Mouse (Mus musculus) c-Kit-positive CD71-positive TER-119-negative erythroid progenitor cells, embryonic 14.5 days (primary cell): ENCODE measurements around the gene Tspoap1.

Experiments
- DNase-seq: peaks from one replicate; pipeline ENCODE4 v3.0.0-alpha.2; 2013; ENCODE audit warnings: low read depth

Tspoap1 gene

DNA sequence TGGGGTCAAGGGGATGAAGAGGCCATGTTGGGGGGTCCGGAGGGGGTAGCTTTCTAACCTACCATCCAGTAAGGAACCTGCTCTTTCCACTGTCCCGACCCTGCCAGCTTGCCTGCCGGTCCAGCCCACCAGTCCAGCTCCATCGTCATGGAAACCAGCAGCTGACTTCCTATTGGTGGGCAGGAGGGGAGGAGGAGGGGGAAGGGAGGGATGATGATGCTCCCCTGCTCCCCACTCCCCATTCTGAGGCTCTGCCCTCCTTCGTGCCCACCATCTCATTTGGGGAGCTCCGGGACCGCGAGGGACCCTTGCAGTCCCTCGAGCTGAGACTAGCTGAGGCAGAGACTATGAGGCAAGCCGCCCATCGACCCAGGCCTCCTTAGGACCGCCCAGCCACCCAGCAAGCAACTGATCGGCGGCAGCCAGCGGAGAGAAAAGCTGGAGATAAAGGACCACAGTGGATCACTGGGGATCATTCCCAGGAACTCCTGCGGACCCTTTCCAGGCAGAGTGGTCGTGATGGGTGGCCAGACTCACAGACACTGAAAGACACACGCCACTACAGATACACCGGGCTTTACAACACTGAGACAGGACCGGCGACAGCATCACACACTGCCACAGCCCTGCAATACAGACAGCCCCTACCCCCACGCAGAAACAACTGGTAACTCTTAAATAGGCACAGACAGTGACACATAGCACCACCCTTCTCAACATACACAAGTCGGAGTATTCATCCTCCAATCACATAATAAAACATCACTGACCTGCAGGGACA, at the start of gene Tspoap1:
Gene Tspoap1 (plus strand): TSS at position 241 of the 781 bp plus-strand sequence.
- DNase-seq, result no peak

DNA sequence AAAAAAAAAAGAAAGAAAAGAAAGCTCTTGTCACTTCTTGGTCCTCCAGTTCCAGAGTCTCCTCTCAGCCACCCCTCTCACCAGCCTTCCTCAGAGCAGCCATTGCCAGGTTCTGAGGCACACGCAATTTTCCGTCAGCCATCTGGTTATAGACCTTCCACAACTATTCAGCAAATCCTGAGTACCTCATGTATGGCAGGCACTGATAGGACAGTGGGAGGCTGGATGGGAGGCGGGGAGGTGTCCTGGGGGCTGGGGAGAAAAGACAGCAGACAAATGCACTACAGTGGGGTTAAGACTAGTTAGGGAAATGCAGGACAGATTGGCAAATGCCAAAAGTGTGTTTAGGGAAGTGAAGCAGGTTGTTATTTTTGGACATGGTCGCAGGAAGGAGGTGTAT, 48.2 kb upstream of the Tspoap1 start:
- no peak for DNase-seq

DNA sequence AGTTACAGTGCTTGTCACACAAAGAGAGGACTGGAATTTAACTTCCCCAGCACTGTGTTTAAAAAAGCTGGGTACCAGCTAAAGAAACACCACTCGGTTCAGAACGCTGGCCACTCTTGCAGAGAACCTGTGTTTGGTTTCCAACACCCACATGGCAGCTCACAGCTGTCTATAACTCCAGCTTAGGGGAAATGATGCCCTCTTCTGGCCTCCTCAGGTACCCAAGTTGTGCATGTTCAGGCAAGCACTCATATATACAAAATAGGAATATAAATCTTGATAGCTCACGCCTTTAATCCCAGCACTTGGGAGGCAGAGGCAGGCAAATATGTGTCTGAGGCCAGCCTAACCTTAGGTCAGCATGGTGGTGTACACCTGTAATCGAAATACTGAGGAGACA, 44.3 kb upstream of the Tspoap1 start:
- no peak for DNase-seq

DNA sequence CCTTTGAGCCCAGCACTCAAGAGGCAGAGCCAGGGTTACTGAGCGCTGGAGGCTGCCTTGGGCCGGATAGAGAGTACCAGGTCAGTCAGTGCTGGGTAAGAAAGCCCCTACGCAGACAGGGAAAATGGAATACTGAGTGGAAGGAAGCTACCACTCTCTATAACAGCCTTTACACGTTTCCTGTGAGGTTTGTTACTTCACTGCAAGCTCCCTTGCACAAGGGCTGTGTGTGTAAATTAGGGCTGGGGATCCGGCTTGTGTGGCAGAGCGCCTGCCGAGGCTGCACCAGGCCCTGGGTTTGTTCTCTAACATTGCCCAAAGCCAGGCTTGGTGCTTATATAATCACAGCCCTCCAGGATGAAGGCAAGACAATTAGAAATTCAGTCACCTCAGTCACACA, 40.8 kb upstream of the Tspoap1 start:
- DNase-seq, result no peak

DNA sequence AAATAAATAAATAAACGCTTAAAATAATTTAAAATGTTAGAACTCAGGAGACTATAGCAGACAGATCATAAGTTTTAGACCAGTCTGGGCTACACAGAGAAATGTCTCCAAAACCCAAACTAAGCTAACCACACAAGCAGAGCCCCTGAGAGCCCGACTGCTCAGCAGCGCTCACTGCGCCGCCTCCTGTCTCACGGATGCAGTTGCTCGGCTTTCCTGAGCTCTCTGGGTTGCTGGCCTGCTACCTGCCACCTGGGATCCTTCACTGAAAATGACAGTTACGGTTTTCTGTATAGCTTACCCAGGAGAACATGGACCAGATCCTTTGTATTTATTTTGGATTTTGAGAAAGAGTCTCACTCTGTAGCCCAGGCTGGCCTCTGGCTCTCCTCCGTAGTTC, 40.0 kb upstream of the Tspoap1 start:
- DNase-seq, result no peak

DNA sequence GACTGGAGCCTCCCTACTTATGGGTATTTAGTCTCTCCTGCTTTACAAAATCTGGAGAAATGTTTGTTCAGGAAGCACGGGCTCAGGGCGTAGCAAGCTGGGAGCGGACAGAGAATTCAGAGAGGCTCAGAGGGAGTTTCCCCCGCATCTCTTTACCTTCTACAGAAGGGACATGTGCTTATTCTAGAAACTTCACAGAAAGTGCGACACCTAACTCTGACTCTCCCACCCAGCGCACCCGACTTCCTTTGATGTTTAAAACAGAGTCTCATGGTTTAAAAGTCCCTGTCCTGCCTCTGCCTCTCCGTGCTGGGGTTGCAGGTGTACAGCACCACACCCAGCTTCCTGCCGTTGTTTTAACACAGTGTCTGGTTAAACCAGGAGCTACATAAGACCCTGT, 39.5 kb upstream of the Tspoap1 start:
- DNase-seq, result no peak

DNA sequence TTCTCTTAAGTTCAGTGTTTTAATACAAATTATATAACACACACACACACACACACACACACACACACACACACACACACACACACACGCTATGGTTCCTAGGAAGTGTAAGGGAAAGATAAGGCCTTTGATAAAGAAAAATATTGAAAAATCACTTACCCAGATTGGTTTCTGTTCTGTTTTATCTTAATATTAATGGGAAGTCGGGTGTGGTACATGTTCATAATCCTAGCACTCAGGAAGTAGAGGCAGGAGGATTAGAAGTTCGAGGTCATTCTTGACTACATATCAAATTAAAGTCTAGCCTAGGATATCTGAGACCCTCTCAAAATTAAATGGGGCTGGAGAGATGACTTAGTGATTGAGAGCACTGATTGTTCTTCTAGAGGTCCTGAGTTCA, 38.2 kb upstream of the Tspoap1 start:
- DNase-seq, result no peak

DNA sequence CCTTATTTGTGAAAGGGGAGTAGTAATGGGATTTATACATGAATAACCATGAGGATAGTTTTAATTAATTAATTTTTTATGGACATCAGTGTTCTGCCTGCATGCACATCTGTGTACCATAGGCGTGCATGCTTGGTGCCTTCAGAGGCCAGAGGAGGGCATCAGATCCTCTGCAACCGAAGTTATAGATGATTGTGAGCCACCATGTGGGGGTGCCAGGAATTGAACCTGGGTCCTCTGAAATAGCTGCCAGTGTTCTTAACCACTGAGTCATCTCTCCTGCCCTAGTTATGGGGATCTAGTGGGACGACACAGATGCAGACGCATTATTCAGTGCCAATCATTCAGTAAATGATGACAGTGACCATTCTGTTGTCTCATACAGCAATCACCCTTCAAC, 37.5 kb upstream of the Tspoap1 start:
- DNase-seq, result no peak

DNA sequence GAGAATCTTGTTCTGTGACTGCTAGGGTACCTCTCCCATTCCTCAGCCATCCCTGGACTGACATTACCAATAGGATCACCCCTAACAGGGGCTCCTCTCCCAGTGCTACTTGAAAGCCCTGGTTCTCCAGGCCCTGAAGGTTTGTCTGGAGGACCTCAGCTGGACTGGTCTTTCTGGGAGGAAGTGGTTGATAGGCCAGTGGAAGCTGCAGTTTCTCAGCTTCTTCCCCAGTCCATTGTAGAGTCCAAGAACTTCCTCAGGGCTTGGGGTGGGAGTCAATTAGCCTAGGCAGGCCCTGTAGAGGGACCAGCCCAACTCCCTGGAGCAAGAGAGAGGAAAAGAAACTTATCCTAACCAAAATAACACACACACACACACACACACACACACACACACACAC, 34.8 kb upstream of the Tspoap1 start:
- no peak for DNase-seq

DNA sequence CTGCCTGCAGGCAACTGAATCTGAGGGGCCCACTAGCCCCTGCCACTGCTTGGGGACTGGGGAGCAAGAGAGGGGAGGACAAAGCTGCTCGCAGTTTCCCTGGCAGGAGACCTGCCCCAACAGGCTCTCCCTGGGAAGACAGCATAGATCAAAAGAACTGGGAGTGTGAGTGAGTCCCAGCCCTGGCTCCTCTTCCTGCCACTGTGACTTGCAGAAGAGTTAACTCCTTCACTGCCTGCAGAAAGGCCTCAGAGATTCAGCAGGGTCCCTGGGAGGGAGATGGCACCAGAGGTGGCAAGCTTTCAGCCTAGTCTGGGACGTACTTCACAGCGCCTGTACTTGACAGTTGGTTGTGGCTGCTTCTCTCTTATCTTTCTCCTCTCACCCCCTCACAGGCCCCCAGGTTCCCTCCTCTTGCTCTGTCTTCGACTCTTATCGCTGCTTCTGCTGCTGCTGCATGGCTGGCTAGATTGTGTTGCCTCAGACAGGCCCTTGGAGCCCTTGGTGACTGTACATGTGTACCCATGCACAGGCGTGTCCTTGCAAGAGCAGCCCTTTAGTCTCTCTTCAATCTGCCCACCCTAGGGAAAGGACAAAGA, 34.3 kb upstream of the Tspoap1 start:
- peak; percentile 93 for DNase-seq

DNA sequence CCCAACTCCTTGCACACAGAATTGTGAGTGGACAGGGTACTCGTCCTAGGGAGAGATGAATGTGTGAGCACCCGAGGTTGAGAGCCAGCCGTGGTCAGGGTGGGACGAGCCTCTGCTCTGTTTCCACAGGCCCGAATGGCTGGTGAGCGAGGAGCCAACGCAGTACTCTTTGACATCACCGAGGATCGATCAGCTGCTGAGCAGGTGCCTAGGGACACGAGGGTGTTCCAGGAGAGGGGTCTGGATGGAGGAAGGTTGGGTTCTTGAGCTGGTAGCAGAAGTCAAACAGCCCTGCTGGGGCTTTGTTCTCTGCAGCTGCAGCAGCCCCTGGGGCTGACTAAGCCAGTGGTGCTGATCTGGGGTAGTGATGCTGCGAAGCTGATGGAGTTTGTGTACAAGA, 33.3 kb upstream of the Tspoap1 start:
- DNase-seq, result no peak

DNA sequence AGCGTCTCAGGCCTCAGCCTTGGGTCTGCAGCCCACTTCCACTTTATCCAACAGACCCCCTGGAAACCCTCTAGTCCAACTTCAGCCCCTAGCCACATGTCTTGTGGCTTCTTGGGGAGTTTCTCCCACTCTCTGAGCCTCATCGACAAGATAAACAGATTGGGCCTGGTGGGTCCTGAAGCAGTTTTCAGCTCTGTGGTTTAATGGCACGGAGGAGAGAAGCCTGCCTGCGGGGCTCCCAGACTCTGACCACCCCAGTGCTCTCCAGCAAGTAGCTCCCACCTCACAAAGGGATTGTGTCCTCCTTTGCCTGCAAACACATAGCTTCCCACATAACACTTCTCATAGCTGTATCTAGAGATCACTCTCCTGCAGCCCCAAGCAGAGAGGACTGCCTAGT, 32.9 kb upstream of the Tspoap1 start:
- DNase-seq, result no peak

DNA sequence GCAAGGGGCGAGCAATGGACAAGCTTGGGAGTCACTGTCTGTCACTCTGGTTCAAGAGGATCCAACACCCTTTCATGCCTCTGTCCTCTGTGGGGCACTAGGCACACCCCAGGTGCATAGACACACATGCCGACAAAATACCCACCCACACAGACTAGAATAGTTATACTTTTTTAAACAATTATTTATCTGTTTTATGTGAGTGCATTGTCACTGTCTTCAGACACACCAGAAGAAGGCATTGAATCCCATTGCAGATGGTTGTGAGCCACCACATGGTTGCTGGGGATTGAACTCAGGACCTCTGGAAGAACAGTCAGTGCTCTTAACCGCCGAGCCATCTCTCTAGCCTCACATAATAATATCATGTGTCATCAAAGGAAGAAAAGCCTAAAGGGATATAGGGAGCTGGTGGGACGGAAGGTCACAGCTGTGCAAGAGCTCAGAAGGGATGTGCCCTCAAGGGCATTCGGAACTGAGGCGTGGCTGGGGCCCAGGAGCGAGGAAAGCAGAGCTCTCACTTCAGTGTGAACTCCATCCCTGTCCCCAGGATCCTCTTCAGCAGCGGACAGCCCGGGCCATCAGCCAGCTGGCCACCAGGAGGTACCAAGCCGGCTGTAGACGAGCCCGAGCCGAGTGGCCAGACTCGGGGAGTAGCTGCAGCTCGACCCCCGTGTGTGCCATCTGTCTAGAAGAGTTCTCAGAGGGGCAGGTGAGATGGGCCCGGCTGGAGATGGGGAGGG, 31.3 kb upstream of the Tspoap1 start:
- no peak for DNase-seq

DNA sequence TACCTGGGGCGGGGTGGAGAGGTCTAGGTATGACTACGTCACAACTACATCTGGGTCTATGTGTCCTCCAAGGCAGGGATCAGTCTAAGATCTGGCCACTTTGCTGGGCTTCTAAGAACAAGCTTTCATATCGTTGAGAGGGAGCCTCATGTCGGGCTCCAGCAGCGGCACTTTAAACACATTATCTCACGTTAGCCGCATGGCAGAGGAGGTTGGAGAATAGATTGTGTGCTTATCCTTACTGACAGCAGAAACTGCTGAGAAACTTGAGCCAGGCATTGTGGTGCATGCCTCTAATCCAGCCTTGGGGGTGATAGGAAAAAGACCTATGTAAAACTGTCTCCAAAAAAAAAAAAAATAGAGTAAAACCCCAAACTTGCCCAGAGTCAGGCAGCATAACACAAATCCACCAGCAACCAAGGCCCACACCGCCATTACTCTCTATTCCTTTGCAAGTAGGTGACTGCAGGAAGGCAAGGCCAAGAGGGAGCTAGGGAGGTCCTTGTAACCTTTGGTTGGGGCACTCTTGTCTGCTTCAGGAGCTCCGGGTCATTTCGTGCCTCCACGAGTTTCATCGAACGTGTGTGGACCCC, 30.7 kb upstream of the Tspoap1 start:
- DNase-seq, result peak; percentile 80

DNA sequence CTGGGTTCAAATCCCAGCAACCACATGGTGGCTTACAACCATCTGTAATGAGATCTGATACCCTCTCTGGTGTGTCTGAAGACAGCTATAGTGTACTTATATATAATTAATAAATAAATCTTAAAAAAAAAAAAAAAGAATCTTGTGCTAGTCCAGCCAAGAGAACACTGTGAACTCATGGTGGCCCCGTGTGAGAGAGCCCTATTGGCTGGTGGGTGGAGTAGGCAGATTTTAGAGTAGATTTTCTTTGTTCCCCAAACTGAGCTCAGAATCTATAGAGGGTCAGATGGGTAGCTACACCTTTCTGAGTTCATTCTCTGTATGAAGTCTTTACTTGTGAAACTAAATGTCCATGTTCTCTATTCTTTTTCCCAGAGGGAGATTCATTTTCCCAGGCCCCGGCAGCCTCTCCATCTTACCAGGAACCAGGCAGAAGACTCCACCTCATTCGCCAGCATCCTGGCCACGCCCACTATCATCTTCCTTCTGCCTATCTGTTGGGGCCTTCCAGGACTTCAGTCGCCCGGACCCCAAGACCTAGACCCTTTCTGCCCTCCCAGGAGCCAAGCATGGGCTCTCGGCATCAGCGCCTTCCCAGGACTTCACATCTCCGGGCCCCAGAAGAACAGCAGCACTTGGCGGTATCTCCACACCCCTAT, 29.6 kb upstream of the Tspoap1 start:
- no peak for DNase-seq

DNA sequence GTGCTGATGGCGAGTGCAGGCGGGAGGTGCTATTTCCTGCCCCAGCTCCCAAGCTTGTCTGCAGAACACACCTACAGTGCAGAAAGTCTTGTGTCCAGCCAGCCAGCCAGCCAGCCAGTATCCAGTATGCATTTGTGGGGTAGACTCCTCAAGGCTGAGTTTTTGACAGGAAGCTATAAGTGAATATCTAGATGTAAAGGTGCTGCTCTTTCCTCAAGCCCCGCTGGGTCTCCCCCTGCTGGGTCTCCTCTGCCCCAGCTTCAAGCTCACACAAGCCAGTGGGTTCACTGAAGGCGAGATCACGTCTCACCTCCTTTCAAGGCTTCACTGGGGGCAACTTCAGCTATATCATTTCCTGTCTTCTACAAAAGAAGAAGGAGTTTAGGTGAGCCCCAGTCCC, 26.0 kb upstream of the Tspoap1 start:
- no peak for DNase-seq

DNA sequence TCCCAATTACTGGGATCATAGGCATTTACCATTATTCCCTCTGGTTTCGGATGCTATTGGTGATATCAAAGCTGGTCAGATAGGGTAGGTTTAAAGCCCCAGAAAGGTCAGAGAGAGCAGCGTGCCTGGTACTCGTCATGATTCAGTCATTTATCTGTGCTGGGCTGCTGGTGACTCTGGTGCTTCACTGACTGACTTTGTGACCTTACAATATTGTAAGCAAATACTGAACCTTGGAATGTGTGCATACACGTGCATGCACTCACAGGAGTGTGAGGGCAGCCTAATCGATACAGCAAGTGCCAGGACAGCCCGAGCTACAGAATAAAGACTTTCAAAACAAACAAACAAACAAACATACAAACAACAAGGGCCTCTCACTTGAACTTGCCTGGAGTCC, 24.6 kb upstream of the Tspoap1 start:
- DNase-seq, result no peak

DNA sequence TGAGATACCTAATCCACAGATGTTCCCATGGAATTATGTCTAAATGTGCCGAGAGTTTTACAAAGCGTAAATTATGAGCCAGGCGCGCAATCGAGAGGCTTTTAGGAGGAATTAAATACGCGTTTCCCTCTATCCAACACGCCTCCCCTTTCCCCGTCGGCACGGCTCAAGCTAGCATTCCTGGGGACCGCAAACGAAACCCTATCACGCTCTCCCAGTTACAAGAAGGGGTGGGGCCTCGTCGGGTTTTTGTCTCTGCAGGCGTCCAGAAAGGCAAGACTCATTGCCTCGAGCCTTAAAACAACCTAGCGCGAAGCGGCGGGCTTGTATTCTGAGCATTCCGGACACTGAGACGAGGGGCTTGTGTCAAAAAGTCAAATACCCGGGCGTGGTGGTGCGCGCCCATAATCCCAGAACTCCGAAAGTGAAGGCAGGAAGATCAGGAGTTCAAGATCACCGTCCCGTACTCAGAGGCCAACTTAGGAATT, 23.6 kb upstream of the Tspoap1 start:
- no peak for DNase-seq

DNA sequence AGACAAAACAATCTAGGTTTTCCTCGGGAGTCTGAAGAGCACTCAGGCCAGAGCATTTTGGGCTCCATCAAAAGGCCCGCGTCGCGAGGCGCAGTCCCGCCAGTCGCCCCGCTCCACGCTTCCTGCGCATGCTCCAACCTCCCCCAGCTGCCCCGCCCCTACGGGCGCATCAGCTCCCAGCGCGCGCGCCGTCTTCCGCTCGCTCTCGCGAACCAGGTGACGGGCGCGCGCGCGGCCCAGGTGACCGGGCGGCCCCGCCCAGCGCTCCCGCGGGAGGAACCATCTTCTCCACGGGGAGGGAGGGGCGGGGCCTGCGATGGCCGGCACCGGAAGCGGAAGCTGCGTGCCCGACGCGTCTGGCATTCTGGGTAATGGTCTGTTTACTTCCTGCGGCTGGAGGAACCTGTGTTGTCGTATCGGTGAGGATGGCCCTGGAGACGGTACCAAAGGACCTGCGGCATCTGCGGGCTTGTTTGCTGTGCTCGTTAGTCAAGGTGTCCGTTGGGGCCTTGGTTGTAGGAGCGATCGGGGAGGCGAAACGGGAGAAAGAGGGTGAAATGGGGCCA, 23.1 kb upstream of the Tspoap1 start, which contains the start of gene Supt4a:
Gene Supt4a (plus strand): TSS at position 378 of the 566 bp plus-strand sequence.
- DNase-seq, result peak; percentile 91

DNA sequence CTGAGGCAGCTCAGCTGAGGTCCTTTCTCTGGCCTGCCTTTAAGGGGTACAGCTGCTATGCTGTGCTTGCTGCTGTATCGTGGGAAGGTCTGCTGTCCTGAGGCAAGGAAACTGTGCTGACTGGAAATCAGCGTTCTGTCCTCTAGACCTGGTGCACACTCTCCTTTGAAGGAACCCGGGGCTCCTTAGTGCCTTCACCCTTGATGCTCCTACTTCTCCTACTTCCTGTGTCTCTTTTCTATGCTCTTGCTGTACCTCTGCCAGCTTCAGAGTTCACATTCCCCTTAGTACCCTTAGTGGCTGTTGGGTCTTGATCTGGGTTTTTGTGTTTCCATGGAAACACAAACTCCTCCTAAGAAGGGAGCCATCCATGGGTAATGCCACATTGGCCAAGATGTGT, 16.6 kb upstream of the Tspoap1 start:
- no peak for DNase-seq

DNA sequence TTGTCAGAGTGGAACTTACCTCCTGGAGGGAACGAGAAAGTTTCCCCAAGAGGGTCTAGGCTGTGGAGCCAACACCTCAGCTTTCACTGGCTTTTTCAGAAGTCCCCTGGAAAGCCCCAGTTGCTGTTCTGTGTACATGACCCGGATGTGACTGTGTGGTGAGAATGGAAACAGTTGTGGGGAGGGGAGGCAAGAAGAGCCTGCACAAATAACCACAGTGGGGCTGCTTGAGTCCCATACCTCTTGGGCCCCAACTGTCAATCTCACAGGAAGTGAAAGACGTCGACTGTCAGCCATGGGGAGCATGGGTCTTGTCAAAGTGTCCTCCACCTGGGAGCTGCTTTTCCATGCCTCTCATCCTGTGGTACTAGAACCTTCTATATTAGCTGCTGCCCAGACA, 15.4 kb upstream of the Tspoap1 start:
- DNase-seq, result no peak
